21 mouse cellular contexts compared by ENCODE assay signal in the genomic region with DNA sequence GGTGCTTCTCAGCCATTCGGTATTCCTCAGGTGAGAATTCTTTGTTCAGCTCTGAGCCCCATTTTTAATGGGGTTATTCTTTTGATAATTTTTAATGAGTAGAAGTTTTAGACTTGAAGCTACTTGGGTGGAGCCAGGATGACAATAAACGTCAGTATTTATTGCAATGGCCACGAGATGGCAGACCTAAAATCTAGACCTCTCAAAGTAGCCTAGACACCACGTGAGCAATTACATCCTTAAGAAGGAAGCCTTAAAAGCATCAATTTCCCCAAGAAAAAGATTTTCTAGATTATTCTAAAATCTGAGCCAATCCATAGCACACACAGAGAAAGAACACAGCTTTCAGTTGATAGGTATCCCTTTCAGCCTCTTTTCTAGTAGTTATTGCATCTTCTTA.
DNase-seq lines count a peak whose midpoint lies in the region; ATAC-seq and TF ChIP-seq lines count a peak whose summit lies in the region.
"Had no signal": no experiment of that assay in that cellular context is flagged by ENCODE, and none has a peak within 500 bp of the region (broad histone marks: within the 10 kb centered on the region; RNA-seq: fewer than 3 reads in every experiment).

No protein-coding gene starts in this region.

- no peak for TF ChIP-seq CTCF in kidney, adult 2 months (conservative IDR thresholded peaks at IDR 0.05; ENCODE audit: insufficient read depth, insufficient read length, low read depth, low read length)
- peak; percentile 28; the same call in 1 of the 2 replicates for TF ChIP-seq CTCF in lung, postnatal 0 days (IDR thresholded peaks at IDR 0.05)

- 44% methylated on average over 4 of the region's 4 CpGs for WGBS in kidney, adult 2 months
- 53% methylated on average over 4 of the region's 4 CpGs for WGBS in kidney, embryonic 15.5 days
- WGBS in lung, postnatal 0 days = 56% methylated on average over 4 of the region's 4 CpGs

- no peak for TF ChIP-seq EP300 in lung, postnatal 0 days (IDR thresholded peaks at IDR 0.05)

- no peak overlapping the region for H3K27ac ChIP-seq in kidney, adult 2 months (ENCODE audit: insufficient read depth, low read depth, low read length)
- H3K27ac ChIP-seq in kidney, embryonic 15.5 days = no peak overlapping the region
- H3K27ac ChIP-seq in lung, postnatal 0 days (ENCODE audit: low read length) = no peak overlapping the region
- H3K27ac ChIP-seq: embryonic facial prominence, embryonic 15.5 days; forebrain, embryonic 10.5 days; hindbrain, embryonic 10.5 days; neural tube, embryonic 15.5 days had no signal

- peak; percentile 3 to 13 for DNase-seq in adrenal gland, postnatal 36 days
- no peak for DNase-seq in adrenal gland, postnatal 4 days (ENCODE audit: low spot score in 2 of 2)
- peak; percentile 21 for DNase-seq in kidney, adult 2 months
- no peak for DNase-seq in lung, postnatal 0 days (ENCODE audit: low spot score)
- no peak for DNase-seq in lung, postnatal 25 days (ENCODE audit: low spot score)
- DNase-seq in adipocyte (ENCODE audit: low spot score) = peak; percentile 22
- DNase-seq in spleen, adult 12 weeks (ENCODE audit: low spot score) = no peak
- DNase-seq: cerebellum, postnatal 10 days; gastrocnemius, postnatal 10 days; layer of hippocampus, postnatal 36 days; left cerebral cortex, postnatal 4 days; right cerebral cortex, postnatal 25 days; thymus, postnatal 4 days had no signal

- H3K36me3 ChIP-seq in kidney, adult 2 months (ENCODE audit: control insufficient read depth, insufficient read depth, low read length) = no peaks in the 10 kb centered on the region
- H3K36me3 ChIP-seq in kidney, embryonic 15.5 days = no peaks in the 10 kb centered on the region
- no peaks in the 10 kb centered on the region for H3K36me3 ChIP-seq in lung, postnatal 0 days (ENCODE audit: insufficient read depth, low read length)
- H3K36me3 ChIP-seq: embryonic facial prominence, embryonic 15.5 days; forebrain, embryonic 10.5 days; hindbrain, embryonic 10.5 days; neural tube, embryonic 15.5 days had no signal

- ATAC-seq in kidney, embryonic 15.5 days (replicated peaks; ENCODE audit: low FRiP score) = no peak
- ATAC-seq in lung, postnatal 0 days = no peak
- ATAC-seq: activated CD4-positive, CD25-positive, alpha-beta regulatory T cell, adult 4 months had no signal

- H3K9ac ChIP-seq in kidney, embryonic 15.5 days = no peak overlapping the region
- H3K9ac ChIP-seq in lung, postnatal 0 days (replicated peaks; ENCODE audit: low read depth) = no peak overlapping the region
- H3K9ac ChIP-seq: embryonic facial prominence, embryonic 15.5 days; neural tube, embryonic 15.5 days had no signal

- H3K27me3 ChIP-seq in kidney, adult 2 months (replicated peaks; ENCODE audit: control insufficient read depth, insufficient read depth, low read length) = no peaks in the 10 kb centered on the region
- no peaks in the 10 kb centered on the region for H3K27me3 ChIP-seq in kidney, embryonic 15.5 days
- H3K27me3 ChIP-seq in lung, postnatal 0 days (replicated peaks; ENCODE audit: insufficient read depth, low read length) = no peaks in the 10 kb centered on the region
- H3K27me3 ChIP-seq: embryonic facial prominence, embryonic 15.5 days; neural tube, embryonic 15.5 days had no signal

- H3K9me3 ChIP-seq in kidney, embryonic 15.5 days (replicated peaks) = no peaks in the 10 kb centered on the region
- H3K9me3 ChIP-seq in lung, postnatal 0 days (ENCODE audit: low read length) = no peaks in the 10 kb centered on the region
- H3K9me3 ChIP-seq: embryonic facial prominence, embryonic 15.5 days; forebrain, embryonic 10.5 days; hindbrain, embryonic 10.5 days; neural tube, embryonic 15.5 days had no signal

- no peak for TF ChIP-seq POLR2A in kidney, adult 2 months (IDR thresholded peaks at IDR 0.05; ENCODE audit: low read depth, low read length)

- H3K4me1 ChIP-seq in kidney, adult 2 months (ENCODE audit: control insufficient read depth, insufficient read depth, low read length) = no peaks in the 10 kb centered on the region
- no peaks in the 10 kb centered on the region for H3K4me1 ChIP-seq in kidney, embryonic 15.5 days
- no peaks in the 10 kb centered on the region for H3K4me1 ChIP-seq in lung, postnatal 0 days (ENCODE audit: insufficient read depth, low read depth, low read length)
- H3K4me1 ChIP-seq: embryonic facial prominence, embryonic 15.5 days; forebrain, embryonic 10.5 days; hindbrain, embryonic 10.5 days; neural tube, embryonic 15.5 days had no signal

- no peak overlapping the region for H3K4me2 ChIP-seq in kidney, embryonic 15.5 days
- H3K4me2 ChIP-seq in lung, postnatal 0 days (replicated peaks; ENCODE audit: low read depth, low read length) = no peak overlapping the region
- H3K4me2 ChIP-seq: embryonic facial prominence, embryonic 15.5 days; heart, embryonic 11.5 days; midbrain, embryonic 11.5 days; neural tube, embryonic 15.5 days had no signal

- no peak overlapping the region for H3K4me3 ChIP-seq in kidney, adult 2 months (ENCODE audit: insufficient read depth, low read depth, low read length)
- H3K4me3 ChIP-seq in kidney, embryonic 15.5 days (replicated peaks) = no peak overlapping the region
- no peak overlapping the region for H3K4me3 ChIP-seq in lung, postnatal 0 days (ENCODE audit: low read depth, low read length)
- H3K4me3 ChIP-seq: embryonic facial prominence, embryonic 15.5 days; forebrain, embryonic 10.5 days; hindbrain, embryonic 10.5 days; neural tube, embryonic 15.5 days had no signal

Comparison
In these comparisons a context has a peak if more than half of its experiments do, and no peak if none do; other contexts are left out.
1. DNase-seq: peak in adrenal gland, postnatal 36 days (2 of 2), kidney, adult 2 months (single experiment) and adipocyte (single experiment); none in adrenal gland, postnatal 4 days (0 of 2), lung, postnatal 0 days (single experiment), lung, postnatal 25 days (single experiment) and spleen, adult 12 weeks (single experiment).